Mouse (Mus musculus): Measurements from ENCODE around the gene Haus5.

Haus5 gene

DNA sequence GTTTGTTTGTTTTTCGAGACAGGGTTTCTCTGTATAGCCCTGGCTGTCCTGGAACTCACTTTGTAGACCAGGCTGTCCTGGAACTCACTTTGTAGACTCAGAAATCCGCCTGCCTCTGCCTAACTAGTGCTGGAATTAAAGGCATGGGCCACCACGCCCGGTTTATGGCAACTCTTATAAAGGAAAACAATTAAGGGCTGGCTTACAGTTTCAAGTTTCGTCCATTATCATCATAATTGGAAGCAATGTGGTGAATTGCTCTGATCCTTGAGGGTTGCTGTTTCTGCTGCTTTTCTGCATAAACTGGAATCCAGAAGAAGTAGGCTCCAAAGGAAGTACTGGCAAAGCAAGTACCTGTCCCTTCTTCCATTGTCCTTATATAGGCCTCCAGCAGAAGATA is 38.1 kb downstream of the Haus5 start:
- in situ Hi-C loops (cut with MboI, MseI) = no loop called here

DNA sequence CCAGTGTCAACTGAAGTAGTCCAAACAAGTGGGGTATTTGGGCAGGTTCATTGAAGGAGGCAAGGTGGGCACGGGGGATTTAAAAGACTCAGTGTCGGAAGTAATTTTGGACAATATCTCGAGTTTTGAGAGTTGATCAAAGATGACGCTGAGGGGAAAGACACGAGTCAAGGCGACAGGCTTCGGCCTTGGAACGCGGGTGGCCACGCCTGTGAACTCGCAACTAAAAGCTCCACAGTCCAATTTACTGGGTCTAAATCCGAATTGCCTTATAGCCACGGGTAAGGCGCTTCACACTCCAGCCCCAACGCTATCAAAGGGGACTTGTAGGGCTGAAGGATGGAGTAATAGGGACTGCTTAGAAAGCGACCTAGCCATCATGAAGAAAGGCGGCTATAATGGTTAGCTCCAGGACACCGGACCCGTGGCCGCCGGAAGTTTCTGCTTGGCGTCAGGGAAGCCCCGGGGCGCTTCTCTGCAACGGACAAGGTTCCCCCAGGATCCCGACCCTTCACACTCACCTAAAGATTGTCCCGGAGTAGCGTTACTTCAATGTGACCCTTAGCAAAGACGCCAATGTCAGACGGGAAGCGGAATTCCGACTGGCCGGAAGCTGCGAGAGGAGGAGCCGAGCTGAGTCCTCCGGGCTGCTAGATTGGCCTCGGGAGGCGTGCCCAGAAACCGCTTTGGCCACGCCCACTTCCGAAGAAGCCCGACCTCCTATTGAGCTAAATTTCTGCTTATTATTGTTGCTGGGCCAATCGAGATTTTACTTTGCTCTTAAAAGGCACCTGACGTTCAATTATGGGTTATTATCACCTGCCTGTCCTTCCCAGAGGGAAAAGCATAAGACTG is 39.0 kb downstream of the Haus5 start, which contains the start of gene Cox6b1:
Cox6b1 (minus strand) TSS at position 622 of the 855 bp plus-strand sequence.
- in situ Hi-C loops (cut with MboI, MseI) = no loop called here

DNA sequence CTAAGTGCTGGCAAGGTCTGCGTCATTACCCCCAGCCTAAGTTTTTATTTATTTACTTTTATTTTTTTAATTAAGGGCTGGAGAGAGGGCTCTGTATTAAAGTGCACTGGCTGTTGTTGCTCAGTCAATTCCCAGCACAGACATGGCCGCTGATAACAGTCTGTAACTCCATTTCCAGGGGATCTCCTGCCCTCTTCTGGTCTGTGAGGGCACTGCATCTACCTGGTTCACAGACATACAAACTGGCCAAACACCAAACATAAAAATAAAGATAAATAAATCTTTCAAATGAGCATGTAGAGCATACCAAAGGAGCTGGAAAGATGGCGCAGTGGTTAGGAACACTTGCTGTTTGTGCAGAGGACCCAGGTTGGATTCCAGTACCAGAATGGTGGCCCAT is 45.6 kb downstream of the Haus5 start:
- in situ Hi-C loops (cut with MboI, MseI) = loop anchor here (5.0 kb wide), 1 partner anchor 127 kb away; the partner anchor contains the start of gene Prodh2

DNA sequence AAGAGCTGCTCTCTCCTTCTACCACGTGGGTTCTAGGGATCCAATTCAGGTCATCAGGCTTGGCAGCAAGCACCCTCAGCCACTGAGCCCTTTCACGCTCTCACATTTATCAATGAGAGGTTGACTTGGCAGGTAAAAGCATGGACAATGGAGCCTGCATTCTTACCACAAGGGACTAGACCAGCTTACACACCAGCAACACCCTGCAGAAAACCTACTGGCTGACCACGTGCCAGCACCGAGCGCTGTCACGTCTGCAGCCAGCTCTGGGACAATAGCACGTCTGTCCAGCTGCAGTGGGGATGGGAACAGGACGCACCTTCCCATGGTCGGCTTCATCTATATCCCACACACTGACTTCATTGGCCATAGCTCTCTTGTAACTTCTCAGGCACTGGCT is 46.1 kb downstream of the Haus5 start:
- in situ Hi-C loops (cut with MboI, MseI) = loop anchor here (5.0 kb wide), 1 partner anchor 126 kb away; the partner anchor contains the start of gene Prodh2

DNA sequence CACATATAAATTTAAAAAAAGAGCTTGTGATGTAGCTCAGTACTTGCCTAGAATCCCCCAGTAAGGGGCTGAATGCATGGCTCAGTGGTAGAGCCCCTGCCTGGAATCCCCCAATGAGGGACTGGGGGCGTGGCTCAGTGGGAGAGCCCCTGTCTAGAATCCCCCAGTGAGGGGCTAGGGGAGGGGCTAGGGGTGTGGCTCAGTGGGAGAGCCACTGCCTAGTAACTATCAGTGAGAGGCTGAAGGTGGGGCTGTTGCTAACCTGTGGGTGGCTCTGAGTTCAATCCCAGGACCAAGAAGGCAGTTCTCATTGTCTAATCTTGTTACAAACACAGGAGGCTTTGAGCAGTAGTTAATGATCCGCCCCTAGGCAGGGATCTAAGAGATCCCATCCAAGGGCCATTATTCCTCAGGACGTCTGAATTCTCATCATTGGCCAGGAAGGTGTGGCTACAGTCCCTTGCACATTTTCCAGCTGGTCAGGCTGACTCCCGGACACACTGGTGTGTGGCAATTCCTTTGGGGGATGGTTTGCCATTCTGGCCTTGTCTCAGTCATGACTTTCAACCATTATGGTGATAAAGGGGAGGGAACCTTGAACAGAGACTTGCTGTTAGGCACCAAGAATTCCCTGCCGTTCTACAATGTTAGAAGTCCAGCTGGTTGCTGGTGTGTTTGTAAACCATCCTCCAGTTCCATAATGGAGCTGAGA is 49.6 kb downstream of the Haus5 start:
- in situ Hi-C loops (cut with MboI, MseI) = loop anchor here (5.0 kb wide), 1 partner anchor 123 kb away; the partner anchor contains the start of gene Prodh2

DNA sequence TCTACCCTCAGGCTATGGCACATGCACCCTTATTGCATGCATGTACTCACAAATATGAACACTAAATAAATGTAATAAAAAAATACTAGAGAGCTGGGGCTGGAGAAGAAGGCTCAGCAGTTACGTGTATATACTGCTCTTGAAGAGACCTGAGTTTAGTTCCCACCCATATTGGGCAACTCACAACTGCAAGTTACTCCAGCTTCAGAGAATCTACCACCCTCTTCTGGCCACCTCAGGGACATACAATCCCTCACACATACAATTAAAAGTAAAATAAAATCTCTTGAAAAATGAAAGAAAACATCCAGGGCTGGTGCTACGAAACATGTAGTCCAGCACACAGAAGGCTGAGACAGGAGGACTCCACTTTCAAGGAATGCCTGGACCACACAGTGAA is 50.3 kb downstream of the Haus5 start:
- in situ Hi-C loops (cut with MboI, MseI) = no loop called here

DNA sequence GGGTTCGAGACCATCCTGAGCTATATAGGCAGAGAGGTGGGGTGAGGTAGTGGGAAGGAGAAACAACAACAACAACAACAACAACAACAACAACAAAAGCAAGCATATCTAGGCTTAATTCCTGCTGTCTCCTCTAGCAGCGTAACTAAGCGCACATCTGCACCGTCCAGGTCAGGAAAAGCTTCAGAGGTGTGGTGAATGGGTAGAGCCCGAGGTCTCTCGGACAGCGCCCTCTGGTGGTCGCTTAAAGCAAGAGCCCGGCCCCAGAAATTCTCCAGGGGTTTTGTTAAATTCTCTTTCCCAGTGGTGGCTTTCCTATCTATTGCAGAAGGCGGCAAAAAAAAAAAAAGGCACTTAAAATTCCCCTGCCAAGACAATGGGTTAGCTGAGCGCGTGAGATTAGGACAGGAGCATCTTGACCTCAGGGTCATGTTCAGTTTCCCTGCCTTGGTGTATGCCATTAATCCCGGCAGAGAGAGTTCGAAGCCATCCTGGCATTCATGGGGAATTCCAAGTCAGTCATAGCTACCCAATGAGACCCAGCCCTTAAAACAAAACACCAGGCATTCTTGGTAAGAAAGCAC is 51.2 kb downstream of the Haus5 start:
- in situ Hi-C loops (cut with MboI, MseI) = no loop called here

DNA sequence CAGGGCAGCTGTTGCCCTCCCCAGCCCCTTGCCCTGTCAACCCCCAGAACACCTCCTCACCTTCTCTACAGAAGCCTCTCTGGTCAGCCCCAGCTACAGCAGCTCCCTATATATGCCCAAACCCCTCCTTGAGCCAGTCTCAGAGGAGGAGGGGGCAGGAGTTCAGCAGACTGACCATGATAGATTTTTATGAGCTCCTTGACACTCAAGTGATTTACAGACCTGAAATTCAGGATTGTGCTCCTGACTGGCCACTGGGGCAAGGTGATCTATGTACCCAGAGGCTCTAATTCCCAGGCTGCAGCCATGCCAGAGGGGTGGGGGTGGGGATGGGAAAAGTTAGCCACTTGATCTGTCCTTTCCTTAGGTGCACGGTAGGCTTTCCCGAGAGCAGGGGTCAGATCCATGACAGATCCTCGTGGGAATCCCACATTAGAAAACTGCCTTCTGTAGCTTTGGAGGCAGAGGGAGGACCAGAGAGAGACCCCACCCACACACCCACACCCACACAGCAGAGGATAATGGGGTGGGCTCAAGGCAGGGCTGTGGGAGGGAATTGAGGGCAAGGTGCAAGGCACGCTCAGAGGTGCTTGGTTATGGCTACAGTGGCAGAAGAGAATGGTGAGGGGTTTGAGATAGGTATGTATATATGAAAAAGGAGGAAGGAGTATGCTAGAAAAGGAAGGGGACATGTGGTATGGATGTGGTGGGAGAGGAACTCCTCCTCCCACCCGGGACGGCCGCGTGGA is 52.0 kb downstream of the Haus5 start, which contains the start of gene Upk1a:
Upk1a (minus strand) TSS at position 194 of the 749 bp plus-strand sequence.
- in situ Hi-C loops (cut with MboI, MseI) = no loop called here

DNA sequence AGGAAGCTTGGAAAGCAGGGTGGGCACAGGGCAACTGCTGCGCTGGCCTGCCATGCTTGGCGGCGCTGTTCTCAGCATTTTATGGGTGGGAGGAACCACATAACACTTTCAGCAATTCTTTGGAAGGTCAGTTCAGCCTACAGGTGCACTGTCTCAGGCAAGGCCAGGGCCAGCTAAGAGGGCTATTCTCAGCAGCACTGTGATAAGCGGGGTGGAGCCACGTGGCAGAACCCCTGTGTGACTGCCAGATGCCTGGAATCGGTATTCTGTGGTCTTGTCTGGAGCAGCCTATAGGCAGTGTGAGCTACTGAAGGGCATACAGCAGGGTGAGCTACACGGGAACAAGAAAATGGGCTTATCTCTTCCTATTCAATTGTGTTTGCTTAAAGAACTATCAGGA is 54.8 kb downstream of the Haus5 start:
- in situ Hi-C loops (cut with MboI, MseI) = no loop called here

DNA sequence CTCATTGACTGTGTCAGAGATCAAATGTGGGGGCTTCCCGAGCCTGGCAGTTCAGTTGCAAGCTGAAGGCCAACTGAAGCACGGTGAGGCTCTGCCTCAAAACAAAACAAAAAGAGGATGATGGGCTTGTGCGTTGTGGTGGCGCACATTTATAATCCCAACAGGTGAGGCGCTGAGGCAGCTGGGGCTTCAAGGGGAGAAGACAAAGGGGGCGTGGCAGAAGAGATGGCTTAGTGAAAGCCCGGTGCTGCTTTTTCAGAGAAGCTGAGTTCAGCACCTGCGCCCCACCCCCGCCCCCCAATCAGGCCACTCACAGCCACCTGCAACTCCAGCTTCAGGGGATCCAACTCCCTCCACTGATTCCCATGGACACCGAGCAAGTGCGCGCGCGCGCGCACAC is 56.3 kb downstream of the Haus5 start:
- in situ Hi-C loops (cut with MboI, MseI) = no loop called here

DNA sequence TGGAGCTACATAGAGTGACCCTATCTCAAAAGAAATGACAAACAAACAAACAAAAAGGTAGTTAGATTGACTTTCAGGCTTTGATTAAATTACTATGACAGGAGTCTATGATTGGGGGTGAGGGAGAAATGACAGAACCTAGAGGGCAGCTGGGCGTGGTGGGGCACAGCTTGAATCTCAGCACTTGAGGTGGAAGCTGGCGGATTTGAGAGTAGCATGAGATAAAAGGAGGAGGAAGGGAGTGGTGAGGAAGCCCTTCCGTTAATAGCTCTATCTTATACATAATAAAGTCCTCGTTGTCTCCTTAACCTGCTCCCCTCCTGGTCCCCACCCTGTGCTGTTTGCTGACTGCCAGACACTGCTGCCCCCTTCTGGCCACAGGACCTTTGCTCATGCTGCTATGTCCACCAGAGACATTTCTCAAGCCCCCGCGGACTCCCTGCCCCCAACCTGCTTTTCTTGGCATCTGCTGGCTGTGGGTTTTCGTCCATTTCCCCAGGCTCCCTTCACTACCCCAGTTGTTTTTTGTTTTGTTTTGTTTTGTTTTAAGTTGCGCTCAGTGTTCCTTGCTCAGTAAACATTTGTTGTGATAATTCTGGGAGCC is 57.0 kb downstream of the Haus5 start:
- in situ Hi-C loops (cut with MboI, MseI) = no loop called here

DNA sequence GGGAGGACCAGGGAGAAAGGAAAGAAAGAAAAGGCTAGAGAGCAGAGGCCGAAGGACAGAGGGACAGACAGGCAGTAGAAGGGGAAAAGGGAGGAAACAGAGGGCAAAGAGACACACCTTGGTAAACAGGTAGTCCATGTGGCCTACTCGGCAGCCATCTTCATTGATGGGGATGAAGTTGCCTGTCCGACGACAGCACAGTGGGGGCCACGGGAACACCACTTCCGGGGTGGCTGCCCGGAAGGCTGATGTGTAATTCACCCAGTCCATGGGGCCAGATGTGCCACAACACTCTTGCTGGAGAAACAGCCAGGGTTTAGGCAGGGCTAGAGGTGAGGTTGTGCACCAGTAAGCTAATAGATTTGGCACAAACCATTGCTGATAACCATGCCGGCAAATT is 59.9 kb downstream of the Haus5 start:
- in situ Hi-C loops (cut with MboI, MseI) = no loop called here

DNA sequence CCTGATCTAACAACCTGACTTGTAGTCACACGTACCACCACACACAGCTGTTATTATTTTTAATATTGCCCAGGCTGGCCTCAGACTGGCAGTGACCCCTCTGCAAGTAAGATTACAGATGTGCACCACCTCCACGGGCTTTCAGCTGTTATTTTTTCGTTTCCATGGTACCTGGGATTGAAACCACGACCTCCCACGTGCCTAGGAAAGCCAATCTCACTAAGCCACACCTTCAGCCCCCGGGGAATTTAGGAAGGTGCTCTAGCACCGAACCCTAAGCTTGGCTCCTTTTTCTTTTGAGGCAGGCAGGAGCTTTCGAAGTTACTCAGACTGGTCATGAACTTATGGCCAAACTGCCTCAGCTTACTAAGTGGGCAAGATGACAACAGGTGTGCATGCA is 60.4 kb downstream of the Haus5 start:
- in situ Hi-C loops (cut with MboI, MseI) = no loop called here
